In genomic region chr10:75710210-75710609, GRCm38 (mm10) we compare ENCODE assay signal across 14 mouse cellular contexts.
"Had no signal": no experiment of that assay in that cellular context is flagged by ENCODE, and none has a peak within 500 bp of the region (broad histone marks: within the 10 kb centered on the region; RNA-seq: fewer than 3 reads in every experiment).

No protein-coding gene starts in this region.

- H3K4me3 ChIP-seq: kidney, embryonic 15.5 days; limb, embryonic 15.5 days; midbrain, embryonic 12.5 days; neural tube, embryonic 13.5 days had no signal

- ATAC-seq: intestine, embryonic 16.5 days; lung, postnatal 0 days; midbrain, embryonic 16.5 days had no signal

- H3K27ac ChIP-seq: kidney, embryonic 15.5 days; limb, embryonic 15.5 days; liver, embryonic 14.5 days; midbrain, embryonic 12.5 days; neural tube, embryonic 13.5 days had no signal

- H3K27me3 ChIP-seq: kidney, embryonic 15.5 days; limb, embryonic 15.5 days; midbrain, embryonic 12.5 days; neural tube, embryonic 13.5 days had no signal

- H3K9me3 ChIP-seq: kidney, embryonic 15.5 days; limb, embryonic 15.5 days; midbrain, embryonic 12.5 days; neural tube, embryonic 13.5 days had no signal

- H3K4me2 ChIP-seq: kidney, embryonic 15.5 days; limb, embryonic 15.5 days; midbrain, embryonic 12.5 days; neural tube, embryonic 13.5 days had no signal

- H3K9ac ChIP-seq: kidney, embryonic 15.5 days; limb, embryonic 15.5 days; liver, embryonic 14.5 days; midbrain, embryonic 12.5 days; neural tube, embryonic 13.5 days had no signal

- DNase-seq: kidney, adult 2 months; kidney, postnatal 25 days; lung, adult 2 months; lung, postnatal 4 days; right cerebral cortex, postnatal 14 days; thymus, postnatal 4 days had no signal
